Mouse (Mus musculus) liver, adult 2 months (tissue): ENCODE results near the gene Slc37a4.

ENCODE experiments used
- CTCF ChIP-seq: fragments of 200-500 bp; IDR thresholded peaks from 2 replicates; pipeline ENCODE4 v1.5.1; 2011; ENCODE audit warnings: low read depth, low read length, control low read depth
- POLR2A ChIP-seq: fragments of 200-500 bp; IDR thresholded peaks from 2 replicates; pipeline ENCODE4 v1.6.1; 2011; ENCODE audit warnings: low read length, control low read depth; ENCODE audit not compliant: insufficient read depth; ENCODE audit errors: extremely low read depth

DNA sequence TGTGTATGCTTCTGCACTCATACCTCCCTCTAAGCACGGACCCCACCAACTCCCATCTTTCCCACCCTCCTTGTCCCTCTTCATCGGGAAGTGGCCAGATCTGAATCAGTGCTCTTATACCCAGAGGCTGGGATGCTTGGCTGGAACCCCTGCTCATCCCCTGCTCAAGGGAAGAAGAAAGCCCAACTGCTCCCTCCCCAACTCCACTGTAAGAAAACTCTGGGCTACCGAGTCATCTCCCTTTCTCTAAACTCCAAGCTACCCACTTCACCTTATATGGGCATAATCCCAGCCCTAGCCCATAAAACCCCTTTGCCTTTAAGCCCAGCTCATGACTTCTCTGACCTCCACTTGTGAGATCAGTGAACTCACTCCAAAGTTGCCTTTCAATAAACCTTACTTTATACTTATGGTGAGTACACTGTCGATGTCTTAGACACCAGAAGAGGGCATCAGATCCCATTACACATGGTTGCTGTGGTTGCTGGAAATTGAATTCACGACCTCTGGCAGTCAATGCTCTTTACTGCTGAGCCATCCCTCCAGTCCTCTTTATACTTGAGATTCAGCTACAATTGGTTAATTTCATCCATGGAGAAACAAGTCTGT lies 36.0 kb downstream of the Slc37a4 start:
- TF ChIP-seq CTCF: no peak
- no peak for TF ChIP-seq POLR2A
